In the genomic region with DNA sequence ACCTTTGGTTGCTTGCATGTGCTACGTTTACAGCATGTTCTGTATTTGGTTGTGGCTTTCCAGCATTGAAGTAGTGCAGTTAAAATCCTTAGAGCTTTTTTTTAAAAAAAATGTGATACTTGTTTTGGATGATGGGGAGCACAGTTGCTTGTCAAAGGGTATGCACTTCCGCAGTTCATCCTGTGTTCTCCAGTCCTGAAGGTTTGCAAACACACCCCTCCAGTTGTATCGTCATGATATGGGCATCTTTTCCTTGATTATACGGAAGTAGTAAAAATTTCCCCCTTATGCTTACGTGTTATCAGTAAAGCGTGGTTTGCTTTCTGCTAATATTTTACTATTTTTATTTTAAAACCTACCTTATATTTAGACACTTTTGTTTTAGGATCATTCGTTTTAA, we compare ENCODE assay signal across 8 mouse cellular contexts. TPM values are rescaled to one million over a fixed set of nuclear protein-coding genes. Genes with fewer than 3 reads are reported as not detected.
DNase-seq lines count a peak whose midpoint lies in the region; ATAC-seq and TF ChIP-seq lines count a peak whose summit lies in the region.

No protein-coding gene starts in this region.

- no peaks in the 10 kb centered on the region for H3K9me3 ChIP-seq in lung, embryonic 16.5 days (ENCODE audit: control insufficient read depth, low read length)
- no peaks in the 10 kb centered on the region for H3K9me3 ChIP-seq in embryonic facial prominence, embryonic 12.5 days
- H3K9me3 ChIP-seq in intestine, postnatal 0 days (ENCODE audit: control insufficient read depth): no peaks in the 10 kb centered on the region
- H3K9me3 ChIP-seq in neural tube, embryonic 15.5 days (replicated peaks): no peaks in the 10 kb centered on the region

- WGBS in lung, embryonic 16.5 days: 24% methylated on average over 7 of the region's 7 CpGs
- WGBS in embryonic facial prominence, embryonic 12.5 days: 44% methylated on average over 7 of the region's 7 CpGs
- 18% methylated on average over 7 of the region's 7 CpGs for WGBS in intestine, postnatal 0 days
- 44% methylated on average over 7 of the region's 7 CpGs for WGBS in neural tube, embryonic 15.5 days

- no peaks in the 10 kb centered on the region for H3K27me3 ChIP-seq in lung, embryonic 16.5 days (ENCODE audit: control insufficient read depth, insufficient read depth, low read depth, low read length)
- no peaks in the 10 kb centered on the region for H3K27me3 ChIP-seq in embryonic facial prominence, embryonic 12.5 days
- no peaks in the 10 kb centered on the region for H3K27me3 ChIP-seq in intestine, postnatal 0 days (replicated peaks; ENCODE audit: control insufficient read depth, insufficient read depth, low read length)
- no peaks in the 10 kb centered on the region for H3K27me3 ChIP-seq in neural tube, embryonic 15.5 days (replicated peaks)

- peaks cover 4% of the 10 kb centered on the region; the same call in 1 of the 2 replicates for H3K36me3 ChIP-seq in lung, embryonic 16.5 days (ENCODE audit: control insufficient read depth, insufficient read depth, low read length)
- H3K36me3 ChIP-seq in embryonic facial prominence, embryonic 12.5 days: 0 out of 2 replicates have a peak, but pooled peaks cover 6% of the 10 kb centered on the region
- H3K36me3 ChIP-seq in intestine, postnatal 0 days (ENCODE audit: control insufficient read depth, insufficient read depth): peaks cover 5% of the 10 kb centered on the region
- peaks cover 6% of the 10 kb centered on the region for H3K36me3 ChIP-seq in neural tube, embryonic 15.5 days

- TF ChIP-seq CTCF in intestine, postnatal 0 days (IDR thresholded peaks at IDR 0.05; ENCODE audit: low read depth): no peak

- no peak for ATAC-seq in lung, embryonic 16.5 days (ENCODE audit: low read depth)
- no peak for ATAC-seq in embryonic facial prominence, embryonic 12.5 days (ENCODE audit: insufficient number of reproducible peaks, insufficient read depth, low FRiP score, low TSS enrichment)
- no peak for ATAC-seq in intestine, postnatal 0 days
- ATAC-seq in neural tube, embryonic 15.5 days (ENCODE audit: low FRiP score): no peak
- no peak for ATAC-seq in activated CD4-positive, CD25-positive, alpha-beta regulatory T cell, adult 4 months
- no peak for ATAC-seq in frontal cortex, adult (ENCODE audit: low TSS enrichment)

- peak overlapping the region; percentile 81 for H3K4me2 ChIP-seq in lung, embryonic 16.5 days (ENCODE audit: low read depth, low read length)
- H3K4me2 ChIP-seq in embryonic facial prominence, embryonic 12.5 days (replicated peaks): peak overlapping the region; percentile 66
- H3K4me2 ChIP-seq in intestine, postnatal 0 days (replicated peaks; ENCODE audit: low read depth): peak overlapping the region; percentile 61
- peak overlapping the region; percentile 59 for H3K4me2 ChIP-seq in neural tube, embryonic 15.5 days

- H3K4me3 ChIP-seq in lung, embryonic 16.5 days (ENCODE audit: low read length): peak overlapping the region; percentile 94
- H3K4me3 ChIP-seq in embryonic facial prominence, embryonic 12.5 days: peak overlapping the region; percentile 78
- peak overlapping the region; percentile 80 for H3K4me3 ChIP-seq in intestine, postnatal 0 days (ENCODE audit: low read depth, low read length)
- peak overlapping the region; percentile 94 for H3K4me3 ChIP-seq in neural tube, embryonic 15.5 days (replicated peaks)

- peak overlapping the region; percentile 96 for H3K9ac ChIP-seq in lung, embryonic 16.5 days (ENCODE audit: low read length)
- H3K9ac ChIP-seq in embryonic facial prominence, embryonic 12.5 days: peak overlapping the region; percentile 86
- H3K9ac ChIP-seq in intestine, postnatal 0 days (ENCODE audit: low read depth, low read length): peak overlapping the region; percentile 82; the same call in 1 of the 2 replicates
- H3K9ac ChIP-seq in neural tube, embryonic 15.5 days (replicated peaks): peak overlapping the region; percentile 92

- H3K27ac ChIP-seq in lung, embryonic 16.5 days (ENCODE audit: low read length): 0 out of 2 replicates have a peak overlapping the region, but pooled peaks have one; percentile 98
- no peak overlapping the region for H3K27ac ChIP-seq in embryonic facial prominence, embryonic 12.5 days
- H3K27ac ChIP-seq in intestine, postnatal 0 days (ENCODE audit: low read depth, low read length): no peak overlapping the region
- peak overlapping the region; percentile 96 for H3K27ac ChIP-seq in neural tube, embryonic 15.5 days (replicated peaks)

- DNase-seq in lung, postnatal 10 days: no peak
- DNase-seq in right cerebral cortex, postnatal 25 days: no peak

- peaks cover 8% of the 10 kb centered on the region for H3K4me1 ChIP-seq in lung, embryonic 16.5 days (replicated peaks; ENCODE audit: control insufficient read depth, insufficient read depth, low read length)
- peaks cover 16% of the 10 kb centered on the region for H3K4me1 ChIP-seq in embryonic facial prominence, embryonic 12.5 days
- no peaks in the 10 kb centered on the region for H3K4me1 ChIP-seq in intestine, postnatal 0 days (replicated peaks; ENCODE audit: control insufficient read depth, insufficient read depth, low read length)
- peaks cover 27% of the 10 kb centered on the region for H3K4me1 ChIP-seq in neural tube, embryonic 15.5 days

RNA-seq across cellular contexts. Expression of a gene that starts 1.0 kb away (rescaled TPM):
- 32.8 and 34.9 TPM in 2 replicates for polyA plus RNA-seq in lung, embryonic 16.5 days (2015; fragmentation: Nextera tagmentation; extraction: Ambion mirVana)
- polyA plus RNA-seq in embryonic facial prominence, embryonic 12.5 days (2016; fragmentation: Nextera tagmentation; extraction: Ambion mirVana): 40.7 and 43.6 TPM in 2 replicates
- 18.6 and 18.7 TPM in 2 replicates for polyA plus RNA-seq in intestine, postnatal 0 days (2015; fragmentation: Nextera tagmentation; extraction: Ambion mirVana)
- polyA plus RNA-seq in neural tube, embryonic 15.5 days (2015; fragmentation: Nextera tagmentation; extraction: Ambion mirVana): 74.4 and 77.2 TPM in 2 replicates
- polyA plus RNA-seq in activated CD4-positive, CD25-positive, alpha-beta regulatory T cell, adult 4 months (2017; shearing (Covaris generic)): 10 to 100 TPM; 18.1 to 18.6 TPM

RNA-seq across cellular contexts. Expression of a gene that starts 13.7 kb away (rescaled TPM):
- polyA plus RNA-seq in lung, embryonic 16.5 days (2015; fragmentation: Nextera tagmentation; extraction: Ambion mirVana): 2.5 and 2.7 TPM in 2 replicates
- polyA plus RNA-seq in embryonic facial prominence, embryonic 12.5 days (2016; fragmentation: Nextera tagmentation; extraction: Ambion mirVana): 8.4 and 8.6 TPM in 2 replicates
- 0.30 and 0.57 TPM in 2 replicates for polyA plus RNA-seq in intestine, postnatal 0 days (2015; fragmentation: Nextera tagmentation; extraction: Ambion mirVana)
- polyA plus RNA-seq in neural tube, embryonic 15.5 days (2015; fragmentation: Nextera tagmentation; extraction: Ambion mirVana): 3.0 and 3.3 TPM in 2 replicates
- under 1 TPM in 1 of 2 experiments, not detected in 1; 0.04 TPM for polyA plus RNA-seq in activated CD4-positive, CD25-positive, alpha-beta regulatory T cell, adult 4 months (2017; shearing (Covaris generic))

Comparison
In these comparisons a context has a peak if more than half of its experiments do, and no peak if none do; other contexts are left out.
1. H3K27ac ChIP-seq: peak in lung, embryonic 16.5 days (single experiment) and neural tube, embryonic 15.5 days (single experiment); none in embryonic facial prominence, embryonic 12.5 days (single experiment) and intestine, postnatal 0 days (single experiment).
2. Peak in every context shown above with its lines, with median percentiles within 50 percentile points of each other: H3K4me2 ChIP-seq, H3K4me3 ChIP-seq and H3K9ac ChIP-seq.